ENCODE assay signal across 17 mouse cellular contexts in the genomic region with DNA sequence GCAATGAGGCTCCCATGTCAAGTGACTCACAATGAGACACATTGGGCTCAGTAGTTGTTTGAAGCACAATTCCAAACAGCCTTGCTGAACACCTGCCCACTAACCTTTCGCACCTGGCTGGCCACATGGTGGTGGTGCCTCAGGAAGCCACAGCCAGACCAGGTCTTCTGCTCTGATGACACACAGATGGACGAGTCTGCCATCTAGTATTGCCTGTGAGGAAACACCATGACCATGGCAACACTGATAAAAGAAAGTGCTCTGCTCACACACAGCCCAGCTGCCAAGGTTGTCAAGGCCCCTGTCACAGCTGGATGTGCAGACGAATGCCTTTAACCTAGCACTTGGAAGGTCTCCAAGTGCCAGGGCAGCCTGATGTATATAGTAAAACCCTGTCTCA. TPM values are rescaled to one million over a fixed set of nuclear protein-coding genes. Genes with fewer than 3 reads are reported as not detected.
"Had no signal": no experiment of that assay in that cellular context is flagged by ENCODE, and none has a peak within 500 bp of the region (broad histone marks: within the 10 kb centered on the region; RNA-seq: fewer than 3 reads in every experiment).

No protein-coding gene starts in this region.

- H3K9me3 ChIP-seq: kidney, embryonic 15.5 days; limb, embryonic 13.5 days; neural tube, embryonic 12.5 days; stomach, embryonic 15.5 days had no signal

- H3K4me3 ChIP-seq: kidney, embryonic 15.5 days; limb, embryonic 13.5 days; neural tube, embryonic 12.5 days; stomach, embryonic 15.5 days had no signal

- H3K4me2 ChIP-seq: kidney, embryonic 15.5 days; limb, embryonic 13.5 days; midbrain, embryonic 11.5 days; neural tube, embryonic 12.5 days; stomach, embryonic 15.5 days had no signal

- H3K27me3 ChIP-seq: kidney, embryonic 15.5 days; limb, embryonic 13.5 days; neural tube, embryonic 12.5 days; stomach, embryonic 15.5 days had no signal

- H3K9ac ChIP-seq: kidney, embryonic 15.5 days; limb, embryonic 13.5 days; liver, embryonic 14.5 days; neural tube, embryonic 12.5 days; stomach, embryonic 15.5 days had no signal

- H3K27ac ChIP-seq: kidney, embryonic 15.5 days; limb, embryonic 13.5 days; liver, embryonic 14.5 days; neural tube, embryonic 12.5 days; stomach, embryonic 15.5 days had no signal

- H3K4me1 ChIP-seq: kidney, embryonic 15.5 days; limb, embryonic 13.5 days; neural tube, embryonic 12.5 days; stomach, embryonic 15.5 days had no signal

- DNase-seq: kidney, adult 2 months; kidney, postnatal 25 days; layer of hippocampus, adult 9-11 months; layer of hippocampus, postnatal 36 days; left cerebral cortex, postnatal 4 days; lung, adult 18-20 months; retina, postnatal 1 day; right cerebral cortex, postnatal 14 days; thymus, adult 2 months; thymus, postnatal 4 days had no signal

RNA-seq across cellular contexts. Expression of gene Ushbp1, which starts 44.5 kb away (rescaled TPM):
- total RNA-seq: neutrophil, adult 5-6 weeks had no signal
